Mouse (Mus musculus): ENCODE results near the gene Jmjd8. TPM values are rescaled to one million over a fixed set of nuclear protein-coding genes. Genes with fewer than 3 reads are reported as not detected.

Gene Jmjd8
- polyA plus RNA-seq, 1 experiment from 2014 or later = 22.7 TPM

DNA sequence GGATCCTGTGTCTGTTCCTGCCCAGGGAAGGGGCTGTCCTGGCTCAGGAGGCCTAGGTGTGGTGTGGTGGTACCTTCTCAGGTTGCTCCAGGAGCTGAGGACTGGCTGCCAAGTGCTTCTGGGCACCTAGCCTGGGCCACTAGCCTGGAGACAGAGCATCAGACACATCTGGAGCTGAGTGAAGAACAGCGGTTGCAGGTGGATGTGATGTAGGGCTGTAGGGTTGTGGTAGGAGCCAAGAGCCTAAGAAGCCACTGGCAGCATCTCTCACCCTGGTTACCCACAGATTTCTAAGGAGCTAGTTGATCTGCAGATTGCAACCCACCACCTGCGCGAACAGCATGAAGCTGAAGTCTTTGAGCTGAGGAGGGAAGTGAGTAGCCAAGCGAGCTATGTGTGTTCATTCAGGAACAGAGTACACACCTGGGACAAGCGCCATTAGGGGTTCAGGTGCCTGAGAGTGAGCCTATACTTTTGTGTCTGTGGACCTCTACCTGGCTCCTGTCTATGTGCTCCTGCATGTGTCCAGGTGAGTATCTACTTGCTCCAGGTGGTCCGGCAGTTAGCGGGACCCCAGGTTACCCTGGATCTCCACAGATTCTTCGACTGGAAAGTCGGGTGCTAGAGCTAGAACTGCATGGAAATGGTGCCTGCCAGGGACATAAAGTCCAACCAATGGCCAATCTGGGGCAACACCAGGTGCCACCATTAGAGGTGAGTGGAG is 41.7 kb upstream of the Jmjd8 start:
- no peak for TF ChIP-seq CTCF (IDR thresholded peaks at IDR 0.05; ENCODE audit: low read depth)
- peaks cover 10% of the 10 kb centered on the region; the same call in 1 of the 2 replicates for H3K4me1 ChIP-seq (replicated peaks; ENCODE audit: control insufficient read depth, insufficient read depth, low read length)
- H3K27ac ChIP-seq (ENCODE audit: low read depth, low read length) = no peak overlapping the region
- no peaks in the 10 kb centered on the region for H3K27me3 ChIP-seq (replicated peaks; ENCODE audit: control insufficient read depth, insufficient read depth, low read length)
- no peak overlapping the region for H3K4me2 ChIP-seq (replicated peaks; ENCODE audit: low read depth)
- H3K9me3 ChIP-seq (ENCODE audit: control insufficient read depth) = no peaks in the 10 kb centered on the region
- no peak for ATAC-seq
- 89% methylated on average over 9 of the region's 9 CpGs for WGBS
- no peak overlapping the region for H3K4me3 ChIP-seq (ENCODE audit: low read depth, low read length)
- no peak overlapping the region for H3K9ac ChIP-seq (ENCODE audit: low read depth, low read length)
- H3K36me3 ChIP-seq (ENCODE audit: control insufficient read depth, insufficient read depth) = peaks cover 32% of the 10 kb centered on the region; the same call in 1 of the 2 replicates

DNA sequence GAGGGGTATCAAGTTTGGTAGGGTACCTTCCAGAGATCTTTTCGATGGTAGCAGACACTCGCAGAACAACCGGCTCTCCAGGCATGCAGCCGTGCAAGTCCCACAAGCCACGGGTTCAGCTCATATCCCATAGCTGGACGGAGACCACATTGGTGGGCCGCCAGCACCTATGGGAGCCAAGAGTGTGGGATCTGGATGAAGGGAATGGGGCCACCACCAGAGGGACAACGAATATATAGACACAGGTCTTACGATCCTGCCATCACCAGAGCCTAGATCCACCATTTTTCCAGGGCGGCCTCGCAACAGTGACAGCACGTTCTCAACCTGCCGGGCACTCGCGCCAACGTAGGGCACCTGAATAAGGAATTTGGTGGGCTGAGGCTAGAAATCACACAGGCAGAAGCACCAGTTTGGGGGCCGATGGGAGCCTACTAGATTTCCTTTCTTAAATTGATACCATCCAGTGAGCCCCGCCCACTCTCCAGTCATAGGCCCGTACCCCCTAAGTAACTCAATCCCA is 37.3 kb upstream of the Jmjd8 start:
- WGBS = 20% methylated on average over 19 of the region's 19 CpGs
- peak overlapping the region; percentile 76 for H3K9ac ChIP-seq (ENCODE audit: low read depth, low read length)
- no peaks in the 10 kb centered on the region for H3K27me3 ChIP-seq (replicated peaks; ENCODE audit: control insufficient read depth, insufficient read depth, low read length)
- H3K9me3 ChIP-seq (ENCODE audit: control insufficient read depth) = no peaks in the 10 kb centered on the region
- H3K36me3 ChIP-seq (ENCODE audit: control insufficient read depth, insufficient read depth) = peaks cover 19% of the 10 kb centered on the region; the same call in 1 of the 2 replicates
- H3K27ac ChIP-seq (ENCODE audit: low read depth, low read length) = peak overlapping the region; percentile 99
- H3K4me2 ChIP-seq (replicated peaks; ENCODE audit: low read depth) = peak overlapping the region; percentile 85
- no peak for ATAC-seq
- TF ChIP-seq CTCF (IDR thresholded peaks at IDR 0.05; ENCODE audit: low read depth) = 0 out of 2 replicates have a peak, but pooled peaks have one; percentile 30
- peak overlapping the region; percentile 83 for H3K4me3 ChIP-seq (ENCODE audit: low read depth, low read length)
- H3K4me1 ChIP-seq (replicated peaks; ENCODE audit: control insufficient read depth, insufficient read depth, low read length) = peaks cover 19% of the 10 kb centered on the region; the same call in 1 of the 2 replicates

- WGBS = under 1% methylated on average over 45 of the region's 45 CpGs
- H3K27me3 ChIP-seq (replicated peaks; ENCODE audit: control insufficient read depth, insufficient read depth, low read length) = no peaks in the 10 kb centered on the region
- no peak for TF ChIP-seq CTCF (IDR thresholded peaks at IDR 0.05; ENCODE audit: low read depth)
- ATAC-seq = peak; percentile 92
- H3K27ac ChIP-seq (ENCODE audit: low read depth, low read length) = peak overlapping the region; percentile 99
- H3K4me2 ChIP-seq (replicated peaks; ENCODE audit: low read depth) = peak overlapping the region; percentile 85
- peaks cover 19% of the 10 kb centered on the region; the same call in 1 of the 2 replicates for H3K4me1 ChIP-seq (replicated peaks; ENCODE audit: control insufficient read depth, insufficient read depth, low read length)
- H3K36me3 ChIP-seq (ENCODE audit: control insufficient read depth, insufficient read depth) = peaks cover 19% of the 10 kb centered on the region; the same call in 1 of the 2 replicates
- H3K9ac ChIP-seq (ENCODE audit: low read depth, low read length) = peak overlapping the region; percentile 76
- no peaks in the 10 kb centered on the region for H3K9me3 ChIP-seq (ENCODE audit: control insufficient read depth)
- peak overlapping the region; percentile 83 for H3K4me3 ChIP-seq (ENCODE audit: low read depth, low read length)
Measured at GRCm38 (mm10) chr17:25791843-25792527, 36.7 kb upstream of the Jmjd8 start.

DNA sequence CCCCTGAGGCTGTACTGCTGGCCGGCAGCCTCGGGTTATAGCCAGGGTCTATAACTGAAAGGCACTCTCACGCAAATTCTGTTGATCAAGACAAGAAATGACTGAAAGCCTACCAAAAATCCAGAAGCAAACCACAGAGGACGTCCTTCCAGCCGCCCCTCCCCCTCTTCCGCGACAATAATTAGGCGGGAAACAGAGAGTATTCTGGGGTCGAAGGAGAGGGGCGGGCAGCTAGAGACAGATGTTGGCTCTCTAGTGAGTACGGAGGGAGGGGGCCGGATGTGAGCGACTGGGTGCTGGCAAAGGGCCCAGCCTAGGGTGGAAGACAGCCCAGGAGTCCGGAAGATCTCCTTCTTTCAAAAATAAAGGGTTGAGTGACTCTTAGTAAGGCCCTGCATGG is 36.1 kb upstream of the Jmjd8 start, which contains the start of gene Fam173a:
Fam173a (minus strand) TSS at position 287 of the 400 bp plus-strand sequence.
- Histone ChIP-seq H3K9me3 (ENCODE audit: control insufficient read depth) (no peaks in the 10 kb centered on the region), H3K4me2 (replicated peaks; ENCODE audit: low read depth) (peak within 1 kb of the TSS; percentile 85), H3K36me3 (ENCODE audit: control insufficient read depth, insufficient read depth) (peaks cover 16% of the 10 kb centered on the region; the same call in 1 of the 2 replicates), H3K27ac (ENCODE audit: low read depth, low read length) (peak within 1 kb of the TSS; percentile 99), H3K9ac (ENCODE audit: low read depth, low read length) (peak within 1 kb of the TSS; percentile 76), H3K27me3 (replicated peaks; ENCODE audit: control insufficient read depth, insufficient read depth, low read length) (no peaks in the 10 kb centered on the region), H3K4me1 (replicated peaks; ENCODE audit: control insufficient read depth, insufficient read depth, low read length) (peaks cover 22% of the 10 kb centered on the region; the same call in 1 of the 2 replicates), H3K4me3 (ENCODE audit: low read depth, low read length) (peak within 1 kb of the TSS; percentile 83)
- TF ChIP-seq CTCF (IDR thresholded peaks at IDR 0.05; ENCODE audit: low read depth) = no peak
- ATAC-seq = peak; percentile 25; the same call in 1 of the 2 replicates
- WGBS = 0% methylated on average over 14 of the region's 14 CpGs

- H3K27ac ChIP-seq (ENCODE audit: low read depth, low read length) = no peak overlapping the region
- TF ChIP-seq CTCF (IDR thresholded peaks at IDR 0.05; ENCODE audit: low read depth) = no peak
- peaks cover 22% of the 10 kb centered on the region; the same call in 1 of the 2 replicates for H3K4me1 ChIP-seq (replicated peaks; ENCODE audit: control insufficient read depth, insufficient read depth, low read length)
- no peak overlapping the region for H3K4me3 ChIP-seq (ENCODE audit: low read depth, low read length)
- no peak for ATAC-seq
- no peaks in the 10 kb centered on the region for H3K27me3 ChIP-seq (replicated peaks; ENCODE audit: control insufficient read depth, insufficient read depth, low read length)
- no peaks in the 10 kb centered on the region for H3K9me3 ChIP-seq (ENCODE audit: control insufficient read depth)
- H3K4me2 ChIP-seq (replicated peaks; ENCODE audit: low read depth) = no peak overlapping the region
- 74% methylated on average over 13 of the region's 13 CpGs for WGBS
- peaks cover 7% of the 10 kb centered on the region; the same call in 1 of the 2 replicates for H3K36me3 ChIP-seq (ENCODE audit: control insufficient read depth, insufficient read depth)
- H3K9ac ChIP-seq (ENCODE audit: low read depth, low read length) = no peak overlapping the region
Measured at GRCm38 (mm10) chr17:25794197-25794596, 34.5 kb upstream of the Jmjd8 start.

DNA sequence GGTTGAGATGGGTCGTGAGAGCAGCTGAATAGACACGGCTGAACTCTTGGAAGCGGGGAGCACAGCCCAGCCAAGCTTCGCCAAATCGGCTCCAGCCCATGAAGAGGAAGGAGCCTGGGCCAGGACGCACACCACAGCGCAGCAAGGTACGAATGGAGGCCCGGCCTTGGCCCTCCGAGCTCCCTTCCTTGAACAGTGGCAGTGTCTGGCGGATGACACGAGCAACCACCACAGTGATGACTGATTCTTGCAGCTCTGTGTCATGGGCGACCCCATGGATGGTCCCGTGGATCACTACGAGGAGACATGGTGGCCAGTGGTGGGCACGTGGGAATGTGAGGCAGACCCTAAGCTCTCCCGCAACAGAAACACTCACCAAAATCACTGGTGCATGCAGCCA is 33.7 kb upstream of the Jmjd8 start:
- no peak overlapping the region for H3K4me2 ChIP-seq (replicated peaks; ENCODE audit: low read depth)
- no peak overlapping the region; the same call in 1 of the 2 replicates for H3K27ac ChIP-seq (ENCODE audit: low read depth, low read length)
- 0 out of 2 replicates have a peak, but pooled peaks cover under 1% of the 10 kb centered on the region for H3K36me3 ChIP-seq (ENCODE audit: control insufficient read depth, insufficient read depth)
- TF ChIP-seq CTCF (IDR thresholded peaks at IDR 0.05; ENCODE audit: low read depth) = no peak
- ATAC-seq = no peak
- H3K9me3 ChIP-seq (ENCODE audit: control insufficient read depth) = no peaks in the 10 kb centered on the region
- H3K9ac ChIP-seq (ENCODE audit: low read depth, low read length) = no peak overlapping the region
- H3K27me3 ChIP-seq (replicated peaks; ENCODE audit: control insufficient read depth, insufficient read depth, low read length) = no peaks in the 10 kb centered on the region
- H3K4me1 ChIP-seq (replicated peaks; ENCODE audit: control insufficient read depth, insufficient read depth, low read length) = peaks cover 22% of the 10 kb centered on the region; the same call in 1 of the 2 replicates
- 91% methylated on average over 17 of the region's 17 CpGs for WGBS
- H3K4me3 ChIP-seq (ENCODE audit: low read depth, low read length) = no peak overlapping the region
